Mouse (Mus musculus): ENCODE results near the gene Lsm4. TPM values are rescaled to one million over a fixed set of nuclear protein-coding genes. Genes with fewer than 3 reads are reported as not detected.

Gene Lsm4
- polyA plus RNA-seq, 1 experiment from 2014 or later, result 258 TPM

- Histone ChIP-seq H3K27ac (ENCODE audit: low read length) (peak overlapping the region; percentile 92), H3K27me3 (ENCODE audit: control insufficient read depth, insufficient read depth, low read length) (no peaks in the 10 kb centered on the region), H3K4me2 (ENCODE audit: low read depth, low read length) (no peak overlapping the region), H3K4me1 (ENCODE audit: control insufficient read depth, insufficient read depth, low read length) (peaks cover 10% of the 10 kb centered on the region), H3K36me3 (ENCODE audit: control insufficient read depth, insufficient read depth) (peaks cover 13% of the 10 kb centered on the region), H3K9me3 (replicated peaks; ENCODE audit: control insufficient read depth, low read length) (no peaks in the 10 kb centered on the region), H3K9ac (ENCODE audit: low read length) (no peak overlapping the region; the same call in 1 of the 2 replicates), H3K4me3 (ENCODE audit: low read length) (no peak overlapping the region)
- no peak for ATAC-seq (replicated peaks; ENCODE audit: extremely low read depth, insufficient read depth, low FRiP score)
- WGBS, result 73% methylated on average over 3 of the region's 3 CpGs
Measured at GRCm38 (mm10) chr8:70681410-70681809, 8.4 kb downstream of the Lsm4 start.

DNA sequence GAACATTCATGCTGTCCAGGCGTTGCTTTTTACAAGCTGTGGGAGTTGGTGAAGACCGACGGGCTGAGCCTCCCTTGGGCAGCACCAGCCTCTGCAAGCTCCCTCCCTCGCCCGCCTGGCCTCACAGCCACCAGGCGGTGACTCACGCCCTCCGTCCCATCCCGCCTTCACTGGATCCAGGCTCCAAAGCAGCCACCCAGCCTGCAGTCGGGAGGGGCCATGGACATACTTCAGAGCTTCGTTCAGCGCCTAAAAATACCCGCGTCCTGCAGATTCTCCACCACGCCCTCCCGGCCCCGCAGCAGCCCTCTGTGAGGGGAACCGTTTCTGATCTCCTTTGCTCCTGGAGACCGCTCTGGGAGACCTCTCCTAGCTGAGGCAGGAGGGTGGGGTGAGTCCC, 9.1 kb downstream of the Lsm4 start:
- H3K4me1 ChIP-seq (ENCODE audit: control insufficient read depth, insufficient read depth, low read length), result peaks cover 10% of the 10 kb centered on the region
- ATAC-seq (replicated peaks; ENCODE audit: extremely low read depth, insufficient read depth, low FRiP score), result peak; percentile 90
- H3K9me3 ChIP-seq (replicated peaks; ENCODE audit: control insufficient read depth, low read length), result no peaks in the 10 kb centered on the region
- H3K36me3 ChIP-seq (ENCODE audit: control insufficient read depth, insufficient read depth), result peaks cover 13% of the 10 kb centered on the region
- 9% methylated on average over 19 of the region's 19 CpGs for WGBS
- no peaks in the 10 kb centered on the region for H3K27me3 ChIP-seq (ENCODE audit: control insufficient read depth, insufficient read depth, low read length)
- peak overlapping the region; percentile 92 for H3K27ac ChIP-seq (ENCODE audit: low read length)
- peak overlapping the region; percentile 44 for H3K4me2 ChIP-seq (ENCODE audit: low read depth, low read length)
- peak overlapping the region; percentile 8; the same call in 1 of the 2 replicates for H3K4me3 ChIP-seq (ENCODE audit: low read length)
- peak overlapping the region; percentile 57 for H3K9ac ChIP-seq (ENCODE audit: low read length)

- Histone ChIP-seq H3K27me3 (ENCODE audit: control insufficient read depth, insufficient read depth, low read length) (no peaks in the 10 kb centered on the region), H3K9me3 (replicated peaks; ENCODE audit: control insufficient read depth, low read length) (no peaks in the 10 kb centered on the region), H3K27ac (ENCODE audit: low read length) (peak overlapping the region; percentile 92), H3K4me3 (ENCODE audit: low read length) (peak overlapping the region; percentile 8; the same call in 1 of the 2 replicates), H3K4me1 (ENCODE audit: control insufficient read depth, insufficient read depth, low read length) (peaks cover 14% of the 10 kb centered on the region), H3K9ac (ENCODE audit: low read length) (peak overlapping the region; percentile 57), H3K4me2 (ENCODE audit: low read depth, low read length) (peak overlapping the region; percentile 44), H3K36me3 (ENCODE audit: control insufficient read depth, insufficient read depth) (peaks cover 13% of the 10 kb centered on the region)
- ATAC-seq (replicated peaks; ENCODE audit: extremely low read depth, insufficient read depth, low FRiP score), result 0 out of 2 replicates have a peak, but pooled peaks have one; percentile 5
- WGBS, result 74% methylated on average over 3 of the region's 3 CpGs
Measured at GRCm38 (mm10) chr8:70682692-70683091, 9.6 kb downstream of the Lsm4 start.

DNA sequence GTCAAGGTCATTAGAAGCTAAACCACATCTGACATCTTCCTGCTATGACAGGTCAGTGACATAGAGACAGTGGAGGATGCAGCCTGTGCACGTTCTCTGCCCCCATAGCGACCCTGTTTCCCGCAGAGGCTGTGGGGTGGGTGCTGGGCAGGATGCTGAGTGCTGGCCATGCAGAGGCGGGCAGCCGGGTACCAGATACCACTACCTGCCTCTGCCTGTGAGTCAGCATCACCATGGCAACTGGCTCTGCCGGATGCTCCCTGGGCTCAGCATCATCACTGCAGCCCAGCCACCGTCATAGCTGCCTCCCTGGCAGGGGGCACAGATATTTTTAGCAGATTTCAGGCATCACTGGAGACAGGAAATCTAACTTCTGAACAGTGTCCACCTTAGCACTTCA, 11.2 kb downstream of the Lsm4 start:
- no peaks in the 10 kb centered on the region for H3K9me3 ChIP-seq (replicated peaks; ENCODE audit: control insufficient read depth, low read length)
- no peak overlapping the region for H3K27ac ChIP-seq (ENCODE audit: low read length)
- no peak overlapping the region for H3K4me3 ChIP-seq (ENCODE audit: low read length)
- WGBS, result 45% methylated on average over 7 of the region's 7 CpGs
- no peak for ATAC-seq (replicated peaks; ENCODE audit: extremely low read depth, insufficient read depth, low FRiP score)
- no peak overlapping the region for H3K9ac ChIP-seq (ENCODE audit: low read length)
- H3K36me3 ChIP-seq (ENCODE audit: control insufficient read depth, insufficient read depth), result no peaks in the 10 kb centered on the region; the same call in 1 of the 2 replicates
- H3K27me3 ChIP-seq (ENCODE audit: control insufficient read depth, insufficient read depth, low read length), result no peaks in the 10 kb centered on the region
- no peak overlapping the region for H3K4me2 ChIP-seq (ENCODE audit: low read depth, low read length)
- peaks cover 17% of the 10 kb centered on the region for H3K4me1 ChIP-seq (ENCODE audit: control insufficient read depth, insufficient read depth, low read length)

DNA sequence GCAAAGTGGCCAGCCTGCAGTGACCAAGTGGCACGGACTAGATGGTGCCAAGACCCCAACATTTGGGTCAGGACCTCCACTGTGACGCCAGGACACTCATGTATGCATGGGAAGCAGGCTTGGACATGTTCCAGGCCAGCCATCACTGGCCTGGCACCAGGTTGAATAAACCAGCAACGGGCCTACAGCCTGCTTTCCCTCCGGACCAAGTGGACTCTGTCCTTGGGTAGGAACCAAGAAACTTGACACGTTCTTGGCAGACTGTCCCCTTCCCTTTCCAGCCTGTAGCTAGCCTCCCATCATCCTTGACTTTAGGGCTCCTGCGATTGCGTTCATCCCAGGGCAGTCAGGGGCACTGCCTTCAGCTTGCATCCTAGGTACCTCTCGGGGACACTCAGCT, 14.5 kb downstream of the Lsm4 start:
- Histone ChIP-seq H3K27ac (ENCODE audit: low read length) (0 out of 2 replicates have a peak overlapping the region, but pooled peaks have one; percentile 37), H3K9me3 (replicated peaks; ENCODE audit: control insufficient read depth, low read length) (no peaks in the 10 kb centered on the region), H3K4me1 (ENCODE audit: control insufficient read depth, insufficient read depth, low read length) (peaks cover 22% of the 10 kb centered on the region), H3K4me3 (ENCODE audit: low read length) (no peak overlapping the region), H3K36me3 (ENCODE audit: control insufficient read depth, insufficient read depth) (no peaks in the 10 kb centered on the region), H3K27me3 (ENCODE audit: control insufficient read depth, insufficient read depth, low read length) (no peaks in the 10 kb centered on the region), H3K9ac (ENCODE audit: low read length) (peak overlapping the region; percentile 15; the same call in 1 of the 2 replicates), H3K4me2 (ENCODE audit: low read depth, low read length) (no peak overlapping the region)
- no peak; the same call in 1 of the 2 replicates for ATAC-seq (replicated peaks; ENCODE audit: extremely low read depth, insufficient read depth, low FRiP score)
- 61% methylated on average over 8 of the region's 8 CpGs for WGBS

- H3K36me3 ChIP-seq (ENCODE audit: control insufficient read depth, insufficient read depth), result no peaks in the 10 kb centered on the region
- WGBS, result 84% methylated on average over 3 of the region's 3 CpGs
- no peaks in the 10 kb centered on the region for H3K9me3 ChIP-seq (replicated peaks; ENCODE audit: control insufficient read depth, low read length)
- no peak overlapping the region for H3K4me2 ChIP-seq (ENCODE audit: low read depth, low read length)
- H3K4me1 ChIP-seq (ENCODE audit: control insufficient read depth, insufficient read depth, low read length), result peaks cover 21% of the 10 kb centered on the region
- no peak overlapping the region for H3K4me3 ChIP-seq (ENCODE audit: low read length)
- ATAC-seq (replicated peaks; ENCODE audit: extremely low read depth, insufficient read depth, low FRiP score), result no peak
- no peak overlapping the region for H3K9ac ChIP-seq (ENCODE audit: low read length)
- no peaks in the 10 kb centered on the region for H3K27me3 ChIP-seq (ENCODE audit: control insufficient read depth, insufficient read depth, low read length)
- H3K27ac ChIP-seq (ENCODE audit: low read length), result no peak overlapping the region
Measured at GRCm38 (mm10) chr8:70688136-70688535, 15.1 kb downstream of the Lsm4 start.

DNA sequence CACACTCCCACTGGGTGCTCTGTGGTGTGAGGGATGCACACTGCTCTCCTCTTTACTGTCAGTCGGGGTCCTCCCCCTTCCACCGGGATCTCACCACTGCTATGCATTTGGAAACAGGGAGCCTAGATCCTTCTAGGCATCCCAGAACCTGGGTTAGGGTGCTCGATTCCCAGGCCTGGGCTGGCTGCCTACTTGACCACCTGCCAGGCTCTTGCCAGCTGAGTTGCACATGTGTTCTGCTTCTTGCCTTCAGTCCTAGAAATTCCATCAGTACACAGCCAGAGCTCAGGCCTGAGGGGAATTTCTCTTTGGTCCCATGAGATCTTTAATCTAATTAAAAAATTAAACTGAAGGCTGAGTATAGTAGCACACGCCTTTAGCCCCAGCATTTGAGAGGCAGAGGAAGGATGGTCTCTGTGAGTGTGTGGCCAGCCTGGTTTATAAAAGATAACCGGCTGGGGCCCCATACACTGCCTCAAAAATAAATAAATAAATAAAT, 16.9 kb downstream of the Lsm4 start:
- ATAC-seq (replicated peaks; ENCODE audit: extremely low read depth, insufficient read depth, low FRiP score), result no peak
- H3K27ac ChIP-seq (ENCODE audit: low read length), result peak overlapping the region; percentile 39
- no peaks in the 10 kb centered on the region for H3K9me3 ChIP-seq (replicated peaks; ENCODE audit: control insufficient read depth, low read length)
- H3K27me3 ChIP-seq (ENCODE audit: control insufficient read depth, insufficient read depth, low read length), result no peaks in the 10 kb centered on the region
- no peaks in the 10 kb centered on the region for H3K36me3 ChIP-seq (ENCODE audit: control insufficient read depth, insufficient read depth)
- no peak overlapping the region for H3K4me2 ChIP-seq (ENCODE audit: low read depth, low read length)
- peaks cover 25% of the 10 kb centered on the region for H3K4me1 ChIP-seq (ENCODE audit: control insufficient read depth, insufficient read depth, low read length)
- no peak overlapping the region for H3K4me3 ChIP-seq (ENCODE audit: low read length)
- no peak overlapping the region for H3K9ac ChIP-seq (ENCODE audit: low read length)
- 66% methylated on average over 5 of the region's 5 CpGs for WGBS

DNA sequence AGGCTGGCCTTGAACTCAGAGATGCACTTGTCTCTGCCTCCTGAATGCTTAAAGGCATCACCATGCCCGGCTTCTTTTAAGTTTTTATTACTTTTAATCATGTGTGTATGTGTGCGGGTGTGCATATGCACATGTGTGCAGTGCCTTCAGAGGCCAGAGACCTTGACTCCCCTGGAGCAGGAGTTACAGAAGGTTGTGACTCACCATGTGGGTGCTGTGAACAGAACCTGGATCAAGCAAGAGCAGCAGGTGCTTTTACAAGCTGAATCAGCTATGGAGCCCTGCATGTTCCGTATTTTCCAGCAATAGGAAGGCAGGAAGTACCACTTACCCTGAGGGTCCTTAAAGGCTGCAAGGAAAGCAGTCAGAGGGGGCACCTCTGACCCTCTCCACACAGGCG, 18.2 kb downstream of the Lsm4 start:
- Histone ChIP-seq H3K4me2 (ENCODE audit: low read depth, low read length) (peak overlapping the region; percentile 65; the same call in 1 of the 2 replicates), H3K36me3 (ENCODE audit: control insufficient read depth, insufficient read depth) (no peaks in the 10 kb centered on the region), H3K27ac (ENCODE audit: low read length) (no peak overlapping the region), H3K4me1 (ENCODE audit: control insufficient read depth, insufficient read depth, low read length) (peaks cover 37% of the 10 kb centered on the region), H3K9me3 (replicated peaks; ENCODE audit: control insufficient read depth, low read length) (no peaks in the 10 kb centered on the region), H3K9ac (ENCODE audit: low read length) (peak overlapping the region; percentile 68), H3K4me3 (ENCODE audit: low read length) (no peak overlapping the region), H3K27me3 (ENCODE audit: control insufficient read depth, insufficient read depth, low read length) (no peaks in the 10 kb centered on the region)
- no peak for ATAC-seq (replicated peaks; ENCODE audit: extremely low read depth, insufficient read depth, low FRiP score)
- 73% methylated on average over 4 of the region's 4 CpGs for WGBS

DNA sequence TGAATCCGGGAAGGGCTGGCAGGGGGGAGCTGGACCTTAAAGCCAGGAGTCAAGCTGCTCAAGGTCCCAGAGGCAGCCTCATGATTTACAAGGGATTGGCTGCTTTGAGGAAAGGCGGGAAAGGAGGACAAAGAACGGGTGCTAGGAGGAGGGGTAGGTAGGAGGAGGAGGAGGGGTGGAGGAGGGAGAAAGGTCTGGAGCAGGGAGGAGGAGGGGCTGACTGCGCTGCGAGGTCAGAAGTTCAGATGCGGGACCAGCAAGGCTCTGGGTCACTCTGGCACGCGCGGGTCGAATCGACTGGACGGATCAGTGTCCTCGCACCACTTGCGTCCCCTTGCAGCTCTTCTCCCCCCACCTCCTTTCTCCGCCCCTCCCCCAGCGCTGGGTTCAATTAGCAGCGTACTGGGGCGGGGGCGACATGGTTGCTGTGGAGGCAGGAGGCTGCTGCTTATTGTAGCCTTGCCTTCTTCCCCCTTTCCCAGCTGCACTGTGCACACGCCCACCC, 18.7 kb downstream of the Lsm4 start:
- ATAC-seq (replicated peaks; ENCODE audit: extremely low read depth, insufficient read depth, low FRiP score), result no peak
- WGBS, result 5% methylated on average over 20 of the region's 20 CpGs
- Histone ChIP-seq H3K4me2 (ENCODE audit: low read depth, low read length) (peak overlapping the region; percentile 65), H3K27ac (ENCODE audit: low read length) (no peak overlapping the region), H3K4me1 (ENCODE audit: control insufficient read depth, insufficient read depth, low read length) (peaks cover 41% of the 10 kb centered on the region), H3K9me3 (replicated peaks; ENCODE audit: control insufficient read depth, low read length) (no peaks in the 10 kb centered on the region), H3K9ac (ENCODE audit: low read length) (peak overlapping the region; percentile 68), H3K36me3 (ENCODE audit: control insufficient read depth, insufficient read depth) (no peaks in the 10 kb centered on the region), H3K4me3 (ENCODE audit: low read length) (peak overlapping the region; percentile 39), H3K27me3 (ENCODE audit: control insufficient read depth, insufficient read depth, low read length) (no peaks in the 10 kb centered on the region)

Data from heart, embryonic 16.5 days (tissue).